Mouse (Mus musculus) heart, embryonic 11.5 days (tissue): ENCODE data around the gene Rgs12. TPM values are rescaled to one million over a fixed set of nuclear protein-coding genes. Genes with fewer than 3 reads are reported as not detected.

Experiments used
- ATAC-seq: fragments of 200-750 bp; cut with Nextera tagmentation; replicated peaks from 2 replicates; pipeline ENCODE4 v1.8.0; 2017; ENCODE audit warnings: moderate library complexity; ENCODE audit not compliant: insufficient number of reproducible peaks, low FRiP score, low TSS enrichment
- H3K27ac ChIP-seq: fragments of 300-500 bp; sonication (generic); 2 replicates; pipeline ENCODE4 v1.5.1; 2014; ENCODE audit warnings: mild to moderate bottlenecking, low read depth, low read length
- H3K27me3 ChIP-seq: fragments of 300-500 bp; sonication (generic); 2 replicates; pipeline ENCODE4 v1.6.1; 2014; ENCODE audit warnings: mild to moderate bottlenecking, low read length, mixed read lengths; ENCODE audit not compliant: control insufficient read depth, insufficient read depth
- H3K36me3 ChIP-seq: fragments of 300-500 bp; sonication (generic); 2 replicates; pipeline ENCODE4 v1.6.1; 2014; ENCODE audit warnings: mild to moderate bottlenecking, low read length, moderate library complexity, mixed read lengths; ENCODE audit not compliant: control insufficient read depth, insufficient read depth
- H3K4me1 ChIP-seq: fragments of 300-500 bp; sonication (generic); 2 replicates; pipeline ENCODE4 v1.6.1; 2014; ENCODE audit warnings: low read length; ENCODE audit not compliant: control insufficient read depth, insufficient read depth
- H3K4me2 ChIP-seq: fragments of 300-500 bp; sonication (generic); 2 replicates; pipeline ENCODE4 v1.6.1; 2014; ENCODE audit warnings: mild to moderate bottlenecking, moderate library complexity
- H3K4me3 ChIP-seq: fragments of 300-500 bp; sonication (generic); 2 replicates; pipeline ENCODE4 v1.5.1; 2014; ENCODE audit warnings: low read depth, low read length
- H3K9ac ChIP-seq: fragments of 300-500 bp; sonication (generic); 2 replicates; pipeline ENCODE4 v1.6.1; 2014; ENCODE audit warnings: mild to moderate bottlenecking, low read depth, low read length, moderate library complexity
- H3K9me3 ChIP-seq: fragments of 300-500 bp; sonication (generic); replicated peaks from 2 replicates; pipeline ENCODE4 v1.6.1; 2016; ENCODE audit warnings: low read length; ENCODE audit not compliant: control insufficient read depth
- WGBS: fragments of 180-500 bp; shearing (Covaris S2); extraction: QIAGEN DNeasy Blood & Tissue Kit; methylation state at CpG from one replicate; pipeline ENCODE4 v1.1.7; 2014; ENCODE audit not compliant: insufficient replicate concordance; 5-methylcytosine and 5-hydroxymethylcytosine counted together
- polyA plus RNA-seq: library from polyadenylated mRNA; unstranded; fragments of >200 nt; fragmentation: Nextera tagmentation; extraction: Ambion mirVana; gene quantifications from 2 replicates; pipeline ENCODE4 v1.2.1, GENCODE M21; 2014

Gene Rgs12
- polyA plus RNA-seq, 1 experiment from 2014 or later = 25.6 TPM

DNA sequence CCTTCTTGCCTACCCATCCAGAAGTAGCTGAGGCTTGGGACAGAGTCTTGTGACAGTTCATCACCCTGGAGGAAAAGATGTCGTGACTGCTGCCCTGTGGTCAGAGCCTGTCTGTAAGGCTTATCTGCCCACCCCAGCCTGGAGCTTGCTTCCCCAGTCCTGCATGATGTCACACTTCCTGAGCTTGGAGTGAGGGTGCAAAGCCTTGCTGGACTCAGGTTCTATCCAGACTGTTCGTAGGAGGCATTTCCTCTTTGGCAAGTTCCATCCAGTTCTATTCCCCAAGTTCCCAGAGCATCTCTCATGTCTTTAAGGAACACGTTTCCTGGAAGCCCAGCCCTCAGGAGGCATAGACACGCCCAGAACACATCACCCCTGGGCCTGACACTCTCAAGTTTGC, 86.5 kb downstream of the Rgs12 start:
- Histone ChIP-seq H3K4me3 (no peak overlapping the region), H3K36me3 (peaks cover 18% of the 10 kb centered on the region), H3K9ac (no peak overlapping the region), H3K4me1 (peaks cover 6% of the 10 kb centered on the region; the same call in 1 of the 2 replicates), H3K4me2 (no peak overlapping the region), H3K27me3 (no peaks in the 10 kb centered on the region), H3K9me3 (no peaks in the 10 kb centered on the region), H3K27ac (0 out of 2 replicates have a peak overlapping the region, but pooled peaks have one; percentile 22)
- WGBS = 34% methylated on average over 4 of the region's 4 CpGs
- 0 out of 2 replicates have a peak, but pooled peaks have one; percentile 31 for ATAC-seq

GRCm38 (mm10) chr5:35037438-35037837, 88.2 kb downstream of the Rgs12 start:
- no peak overlapping the region for H3K4me3 ChIP-seq
- no peaks in the 10 kb centered on the region for H3K27me3 ChIP-seq
- H3K36me3 ChIP-seq = peaks cover 6% of the 10 kb centered on the region
- ATAC-seq = no peak
- no peak overlapping the region for H3K9ac ChIP-seq
- peaks cover 6% of the 10 kb centered on the region; the same call in 1 of the 2 replicates for H3K4me1 ChIP-seq
- H3K9me3 ChIP-seq = no peaks in the 10 kb centered on the region
- no peak overlapping the region for H3K4me2 ChIP-seq
- H3K27ac ChIP-seq = no peak overlapping the region

DNA sequence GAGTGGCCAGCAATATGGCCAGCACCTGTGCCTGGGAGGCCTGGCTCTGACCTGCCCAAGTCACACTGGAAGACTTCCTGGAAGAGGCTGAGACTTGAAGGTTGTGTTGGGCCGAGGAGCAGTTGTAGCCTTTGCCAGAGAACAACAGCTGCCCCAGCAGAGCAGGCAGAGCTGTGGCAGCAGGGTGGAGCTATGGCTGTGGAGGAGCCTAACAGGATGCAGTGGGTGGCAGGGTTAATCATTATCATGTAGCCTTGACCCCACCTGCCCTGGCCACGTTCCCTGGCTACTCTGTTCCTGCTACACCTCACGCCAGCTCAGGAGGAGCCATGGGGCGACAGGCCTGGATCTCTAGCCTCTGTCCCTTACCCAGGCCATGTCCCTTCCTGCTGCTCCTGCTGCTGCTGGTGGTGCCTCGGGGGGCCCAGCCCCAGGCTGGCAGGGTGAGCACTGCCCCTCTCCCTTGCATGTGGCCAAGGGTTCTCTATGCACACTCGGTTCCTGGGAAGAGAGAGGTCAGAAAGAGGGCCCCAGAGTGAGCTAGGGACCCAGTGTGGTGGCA, 92.1 kb downstream of the Rgs12 start, which contains the start of gene Hgfac:
TSS of gene Hgfac (plus strand) at position 242 of the 562 bp plus-strand sequence.
- Histone ChIP-seq H3K27me3 (0 out of 2 replicates have a peak, but pooled peaks cover 1% of the 10 kb centered on the region), H3K9ac (no peak within 1 kb of the TSS), H3K27ac (no peak within 1 kb of the TSS), H3K4me3 (no peak within 1 kb of the TSS), H3K4me2 (no peak within 1 kb of the TSS), H3K9me3 (no peaks in the 10 kb centered on the region), H3K36me3 (no peaks in the 10 kb centered on the region; the same call in 1 of the 2 replicates), H3K4me1 (no peaks in the 10 kb centered on the region)
- ATAC-seq = no peak
- WGBS = 35% methylated on average over 6 of the region's 6 CpGs

- H3K4me1 ChIP-seq = no peaks in the 10 kb centered on the region
- no peak for ATAC-seq
- 52% methylated on average over 10 of the region's 10 CpGs for WGBS
- H3K27me3 ChIP-seq = 0 out of 2 replicates have a peak, but pooled peaks cover 2% of the 10 kb centered on the region
- no peak overlapping the region for H3K9ac ChIP-seq
- H3K4me2 ChIP-seq = no peak overlapping the region
- no peaks in the 10 kb centered on the region for H3K9me3 ChIP-seq
- no peak overlapping the region for H3K4me3 ChIP-seq
- no peak overlapping the region for H3K27ac ChIP-seq
- no peaks in the 10 kb centered on the region; the same call in 1 of the 2 replicates for H3K36me3 ChIP-seq
These were observed 93.3 kb downstream of the Rgs12 start for GRCm38 (mm10) chr5:35042431-35043109.

DNA sequence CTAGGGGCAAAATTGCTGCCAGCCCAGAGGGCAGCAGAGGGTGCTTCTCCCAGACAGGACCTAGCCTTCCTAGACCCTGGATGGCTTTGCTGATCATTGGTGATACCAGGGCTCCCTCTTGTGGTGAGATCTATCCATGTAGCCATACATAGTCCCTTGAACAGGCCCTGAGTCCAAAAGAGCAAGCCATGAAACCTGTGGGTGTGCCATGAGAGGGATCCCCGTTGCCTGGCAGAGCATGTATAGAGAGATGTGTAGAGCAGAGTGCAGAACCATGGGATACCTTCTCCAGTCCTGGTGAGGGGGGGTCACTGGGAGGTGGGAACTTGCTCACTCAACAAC, 93.8 kb downstream of the Rgs12 start:
- no peak overlapping the region for H3K27ac ChIP-seq
- H3K27me3 ChIP-seq = 0 out of 2 replicates have a peak, but pooled peaks cover 4% of the 10 kb centered on the region
- peak; percentile 59; the same call in 1 of the 2 replicates for ATAC-seq
- 20% methylated on average over 1 of the region's 1 CpGs for WGBS
- no peak overlapping the region for H3K4me3 ChIP-seq
- no peak overlapping the region for H3K4me2 ChIP-seq
- H3K9ac ChIP-seq = no peak overlapping the region
- no peaks in the 10 kb centered on the region; the same call in 1 of the 2 replicates for H3K36me3 ChIP-seq
- no peaks in the 10 kb centered on the region for H3K9me3 ChIP-seq
- no peaks in the 10 kb centered on the region for H3K4me1 ChIP-seq

- Histone ChIP-seq H3K27me3 (peaks cover 14% of the 10 kb centered on the region; the same call in 1 of the 2 replicates), H3K4me1 (no peaks in the 10 kb centered on the region), H3K36me3 (no peaks in the 10 kb centered on the region), H3K9ac (no peak overlapping the region), H3K4me3 (no peak overlapping the region), H3K9me3 (no peaks in the 10 kb centered on the region), H3K4me2 (no peak overlapping the region), H3K27ac (no peak overlapping the region)
- 58% methylated on average over 5 of the region's 5 CpGs for WGBS
- no peak for ATAC-seq
These were observed 101.3 kb downstream of the Rgs12 start for GRCm38 (mm10) chr5:35050541-35050940.

- WGBS = 83% methylated on average over 3 of the region's 3 CpGs
- Histone ChIP-seq H3K9ac (no peak overlapping the region), H3K27me3 (peaks cover 43% of the 10 kb centered on the region), H3K9me3 (no peaks in the 10 kb centered on the region), H3K36me3 (no peaks in the 10 kb centered on the region), H3K4me1 (peaks cover 13% of the 10 kb centered on the region), H3K27ac (no peak overlapping the region), H3K4me2 (no peak overlapping the region), H3K4me3 (no peak overlapping the region)
- ATAC-seq = no peak
These were observed 105.4 kb downstream of the Rgs12 start for GRCm38 (mm10) chr5:35054628-35055027.

- H3K9ac ChIP-seq = no peak overlapping the region
- H3K4me2 ChIP-seq = no peak overlapping the region
- H3K36me3 ChIP-seq = no peaks in the 10 kb centered on the region
- no peak for ATAC-seq
- H3K27ac ChIP-seq = no peak overlapping the region
- no peak overlapping the region for H3K4me3 ChIP-seq
- 77% methylated on average over 12 of the region's 12 CpGs for WGBS
- H3K27me3 ChIP-seq = peaks cover 43% of the 10 kb centered on the region
- H3K4me1 ChIP-seq = peaks cover 18% of the 10 kb centered on the region
- no peaks in the 10 kb centered on the region for H3K9me3 ChIP-seq
These were observed 105.8 kb downstream of the Rgs12 start for GRCm38 (mm10) chr5:35055076-35055475.
